Mouse (Mus musculus): ENCODE results near the gene Syne4.
A peak's percentile ranks its signal among the peaks of the same experiment; 100 is the strongest.

GRCm38 (mm10) chr7:30353279-30353822 lies 38.7 kb downstream of the Syne4 start:
- TF ChIP-seq CTCF (IDR thresholded peaks at IDR 0.05; ENCODE audit: low read depth, low read length), result peak; percentile 78
- no peak for TF ChIP-seq GATA1 (IDR thresholded peaks at IDR 0.05; ENCODE audit: borderline replicate concordance, low read length)
- TF ChIP-seq TAL1 (conservative IDR thresholded peaks at IDR 0.05; ENCODE audit: low read depth, low read length), result no peak
- TF ChIP-seq POLR2AphosphoS5 (IDR thresholded peaks at IDR 0.05; ENCODE audit: insufficient replicate concordance, low read depth, low read length), result no peak

All from G1E (cell line).